Mouse (Mus musculus) erythroblast, embryonic 14.5 days (primary cell): ENCODE results near the gene Sh3d19.

ENCODE experiments used
- GATA1 ChIP-seq: IDR thresholded peaks from 2 replicates; pipeline ENCODE4 v1.6.1; 2012; ENCODE audit warnings: low read length, inconsistent platforms, mixed read lengths
- TAL1 ChIP-seq: IDR thresholded peaks from 3 replicates; pipeline ENCODE4 v1.6.1; 2012; ENCODE audit warnings: low read length, inconsistent platforms, mixed read lengths

DNA sequence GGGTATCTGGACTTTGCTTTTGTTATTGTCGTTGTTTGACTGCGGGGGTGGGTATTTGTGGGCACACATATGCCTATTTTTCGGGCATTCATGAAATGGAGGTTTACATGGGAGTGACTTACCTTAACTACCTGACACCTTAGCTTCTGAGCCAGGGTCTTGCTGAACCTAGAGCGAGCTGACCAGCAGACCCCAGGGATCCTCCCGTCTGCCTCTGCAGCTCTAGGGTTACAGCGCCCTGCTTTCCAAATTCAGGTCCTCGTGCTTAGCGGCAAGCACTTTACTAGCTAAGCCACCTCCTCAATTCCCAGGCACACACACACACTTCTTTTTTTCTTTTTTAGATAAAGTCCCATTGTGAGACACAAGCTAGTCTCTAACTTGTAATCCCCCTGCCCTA, 47.6 kb upstream of the Sh3d19 start:
- no peak for TF ChIP-seq GATA1
- TF ChIP-seq TAL1: no peak
